Mouse (Mus musculus) hindbrain, embryonic 16.5 days (tissue): ENCODE data around the gene Tgfbr3. TPM values are rescaled to one million over a fixed set of nuclear protein-coding genes. Genes with fewer than 3 reads are reported as not detected.

Source experiments
- ATAC-seq: fragments of 200-750 bp; cut with Nextera tagmentation; 2 replicates; pipeline ENCODE4 v1.8.0; 2017; ENCODE audit warnings: moderate TSS enrichment, moderate library complexity
- H3K27ac ChIP-seq: fragments of 300-500 bp; sonication (generic); 2 replicates; pipeline ENCODE4 v1.5.1; 2014; ENCODE audit warnings: low read depth, mild to moderate bottlenecking, control low read depth, low read length, moderate library complexity
- H3K27me3 ChIP-seq: fragments of 300-500 bp; sonication (generic); replicated peaks from 2 replicates; pipeline ENCODE4 v1.6.1; 2014; ENCODE audit warnings: low read length; ENCODE audit not compliant: control insufficient read depth, insufficient read depth
- H3K36me3 ChIP-seq: fragments of 300-500 bp; sonication (generic); 2 replicates; pipeline ENCODE4 v1.6.1; 2014; ENCODE audit warnings: mild to moderate bottlenecking, low read length, moderate library complexity, mixed read lengths; ENCODE audit not compliant: control insufficient read depth, insufficient read depth
- H3K4me1 ChIP-seq: fragments of 300-500 bp; sonication (generic); 2 replicates; pipeline ENCODE4 v1.6.1; 2014; ENCODE audit warnings: low read depth, low read length; ENCODE audit not compliant: control insufficient read depth, insufficient read depth
- H3K4me2 ChIP-seq: fragments of 300-500 bp; sonication (generic); 2 replicates; pipeline ENCODE4 v1.6.1; 2014; ENCODE audit warnings: mild to moderate bottlenecking, low read length, control low read depth, moderate library complexity
- H3K4me3 ChIP-seq: fragments of 300-500 bp; sonication (generic); 2 replicates; pipeline ENCODE4 v1.5.1; 2014; ENCODE audit warnings: mild to moderate bottlenecking, low read length, control low read depth, moderate library complexity
- H3K9ac ChIP-seq: fragments of 300-500 bp; sonication (generic); 2 replicates; pipeline ENCODE4 v1.6.1; 2014; ENCODE audit warnings: low read depth, mild to moderate bottlenecking, control low read depth, low read length, moderate library complexity
- H3K9me3 ChIP-seq: fragments of 300-500 bp; sonication (generic); 2 replicates; pipeline ENCODE4 v1.6.1; 2014; ENCODE audit warnings: mild to moderate bottlenecking, low read length, moderate library complexity; ENCODE audit not compliant: control insufficient read depth
- WGBS: fragments of 180-500 bp; shearing (Covaris S2); extraction: QIAGEN DNeasy Blood & Tissue Kit; methylation state at CpG from one replicate; pipeline ENCODE4 v1.1.7; 2014; 5-methylcytosine and 5-hydroxymethylcytosine counted together
- polyA plus RNA-seq: library from polyadenylated mRNA; unstranded; fragments of >200 nt; fragmentation: Nextera tagmentation; extraction: Ambion mirVana; gene quantifications from 2 replicates; pipeline ENCODE4 v1.2.1, GENCODE M21; 2015

The Tgfbr3 gene
- polyA plus RNA-seq, 1 experiment from 2014 or later = 5.9 TPM

GRCm38 (mm10) chr5:107285563-107285962 is 3.9 kb downstream of the Tgfbr3 start:
- H3K4me2 ChIP-seq = no peak overlapping the region
- no peak overlapping the region for H3K4me3 ChIP-seq
- no peak overlapping the region for H3K9ac ChIP-seq
- H3K27me3 ChIP-seq = peaks cover 2% of the 10 kb centered on the region
- no peak overlapping the region for H3K27ac ChIP-seq
- no peaks in the 10 kb centered on the region for H3K9me3 ChIP-seq
- WGBS = 88% methylated on average over 6 of the region's 6 CpGs
- peaks cover 3% of the 10 kb centered on the region; the same call in 1 of the 2 replicates for H3K4me1 ChIP-seq
- no peaks in the 10 kb centered on the region for H3K36me3 ChIP-seq
- ATAC-seq = no peak

GRCm38 (mm10) chr5:107283935-107284524 is 5.4 kb downstream of the Tgfbr3 start:
- 72% methylated on average over 10 of the region's 10 CpGs for WGBS
- H3K4me3 ChIP-seq = no peak overlapping the region
- ATAC-seq = no peak

GRCm38 (mm10) chr5:107282561-107283307 is 6.7 kb downstream of the Tgfbr3 start:
- Histone ChIP-seq H3K9ac (no peak overlapping the region), H3K27me3 (peaks cover 2% of the 10 kb centered on the region), H3K9me3 (peaks cover 4% of the 10 kb centered on the region; the same call in 1 of the 2 replicates), H3K4me2 (no peak overlapping the region), H3K27ac (no peak overlapping the region), H3K4me3 (no peak overlapping the region), H3K36me3 (no peaks in the 10 kb centered on the region), H3K4me1 (no peaks in the 10 kb centered on the region)
- ATAC-seq = no peak
- 64% methylated on average over 9 of the region's 9 CpGs for WGBS

More at GRCm38 (mm10) chr5:107283935-107284524, 5.4 kb downstream of the Tgfbr3 start:
- Histone ChIP-seq H3K9ac (no peak overlapping the region), H3K4me2 (no peak overlapping the region), H3K36me3 (no peaks in the 10 kb centered on the region), H3K4me1 (0 out of 2 replicates have a peak, but pooled peaks cover 3% of the 10 kb centered on the region), H3K27ac (no peak overlapping the region), H3K9me3 (peaks cover 4% of the 10 kb centered on the region; the same call in 1 of the 2 replicates), H3K27me3 (peaks cover 2% of the 10 kb centered on the region)

- no peak overlapping the region for H3K27ac ChIP-seq
- no peak overlapping the region for H3K9ac ChIP-seq
- peaks cover 2% of the 10 kb centered on the region; the same call in 1 of the 2 replicates for H3K27me3 ChIP-seq
- no peak overlapping the region for H3K4me2 ChIP-seq
- 60% methylated on average over 4 of the region's 4 CpGs for WGBS
- no peak overlapping the region for H3K4me3 ChIP-seq
- H3K36me3 ChIP-seq = no peaks in the 10 kb centered on the region
- peaks cover 4% of the 10 kb centered on the region; the same call in 1 of the 2 replicates for H3K9me3 ChIP-seq
- ATAC-seq = peak; percentile 71; the same call in 1 of the 2 replicates
- H3K4me1 ChIP-seq = no peaks in the 10 kb centered on the region
These were observed 10.2 kb downstream of the Tgfbr3 start for GRCm38 (mm10) chr5:107279263-107279662.

- no peak for ATAC-seq
- H3K9me3 ChIP-seq = peaks cover 4% of the 10 kb centered on the region; the same call in 1 of the 2 replicates
- no peaks in the 10 kb centered on the region for H3K27me3 ChIP-seq
- 73% methylated on average over 3 of the region's 3 CpGs for WGBS
- no peaks in the 10 kb centered on the region for H3K4me1 ChIP-seq
- no peaks in the 10 kb centered on the region for H3K36me3 ChIP-seq
- H3K4me2 ChIP-seq = no peak overlapping the region
- H3K4me3 ChIP-seq = no peak overlapping the region
- H3K27ac ChIP-seq = no peak overlapping the region
- no peak overlapping the region for H3K9ac ChIP-seq
These were observed 13.2 kb downstream of the Tgfbr3 start for GRCm38 (mm10) chr5:107276186-107276585.

GRCm38 (mm10) chr5:107272252-107273028 is 17.0 kb downstream of the Tgfbr3 start:
- no peak overlapping the region for H3K27ac ChIP-seq
- ATAC-seq = no peak
- H3K4me1 ChIP-seq = peaks cover 4% of the 10 kb centered on the region
- H3K9ac ChIP-seq = no peak overlapping the region
- H3K36me3 ChIP-seq = no peaks in the 10 kb centered on the region
- H3K9me3 ChIP-seq = no peaks in the 10 kb centered on the region
- H3K4me2 ChIP-seq = no peak overlapping the region
- H3K27me3 ChIP-seq = no peaks in the 10 kb centered on the region
- H3K4me3 ChIP-seq = no peak overlapping the region
- WGBS = 50% methylated on average over 11 of the region's 11 CpGs

GRCm38 (mm10) chr5:107269006-107269328 is 20.5 kb downstream of the Tgfbr3 start:
- H3K27ac ChIP-seq = 0 out of 2 replicates have a peak overlapping the region, but pooled peaks have one; percentile 37
- H3K9me3 ChIP-seq = no peaks in the 10 kb centered on the region
- ATAC-seq = peak; percentile 60; the same call in 1 of the 2 replicates
- no peaks in the 10 kb centered on the region for H3K27me3 ChIP-seq
- peaks cover 4% of the 10 kb centered on the region for H3K4me1 ChIP-seq
- no peak overlapping the region for H3K4me3 ChIP-seq
- WGBS = 25% methylated on average over 6 of the region's 6 CpGs
- no peak overlapping the region for H3K4me2 ChIP-seq
- no peaks in the 10 kb centered on the region for H3K36me3 ChIP-seq
- no peak overlapping the region for H3K9ac ChIP-seq

GRCm38 (mm10) chr5:107268121-107269005 is 21.1 kb downstream of the Tgfbr3 start:
- Histone ChIP-seq H3K27me3 (no peaks in the 10 kb centered on the region), H3K36me3 (no peaks in the 10 kb centered on the region), H3K4me3 (no peak overlapping the region), H3K4me1 (peaks cover 4% of the 10 kb centered on the region), H3K9ac (no peak overlapping the region), H3K9me3 (no peaks in the 10 kb centered on the region), H3K4me2 (no peak overlapping the region), H3K27ac (no peak overlapping the region)
- ATAC-seq = peak; percentile 55
- 48% methylated on average over 16 of the region's 16 CpGs for WGBS
